Mouse (Mus musculus) frontal cortex, postnatal 10 days (tissue): Measurements from ENCODE around the gene Map7d1.
"Not testable (repeated sequence)": the region's sequence is repeated elsewhere in the genome, so short reads cannot be mapped to it uniquely, and the experiment has no call there.

ENCODE experiments used
- DNase-seq, 2 experiments: peaks; one replicate each; pipeline ENCODE4 v3.0.0; 2022; ENCODE audit warnings: low spot score in 2 of 2, mixed read lengths in 1 of 2

The Map7d1 gene

DNA sequence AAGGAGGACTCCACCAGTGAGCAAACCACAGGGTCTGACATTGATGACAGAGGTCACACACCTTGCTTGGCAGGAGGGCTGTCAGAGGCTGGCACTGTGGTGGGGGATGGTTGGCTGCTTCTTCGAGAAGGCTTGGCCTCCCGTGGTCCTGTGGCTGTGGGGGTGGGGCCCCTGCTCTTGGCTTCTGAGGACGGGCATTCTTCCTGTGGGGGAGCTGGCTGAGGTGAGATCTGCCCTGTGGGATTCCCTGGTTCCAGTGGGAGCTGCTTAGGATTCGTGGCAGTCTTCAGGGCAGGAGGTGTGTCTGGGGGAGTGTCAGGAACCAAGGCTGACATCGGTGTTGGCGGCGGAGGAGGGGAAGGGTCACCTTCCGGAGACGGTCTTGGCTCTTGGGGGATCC lies 14.2 kb downstream of the Map7d1 start:
- DNase-seq: no peak

DNA sequence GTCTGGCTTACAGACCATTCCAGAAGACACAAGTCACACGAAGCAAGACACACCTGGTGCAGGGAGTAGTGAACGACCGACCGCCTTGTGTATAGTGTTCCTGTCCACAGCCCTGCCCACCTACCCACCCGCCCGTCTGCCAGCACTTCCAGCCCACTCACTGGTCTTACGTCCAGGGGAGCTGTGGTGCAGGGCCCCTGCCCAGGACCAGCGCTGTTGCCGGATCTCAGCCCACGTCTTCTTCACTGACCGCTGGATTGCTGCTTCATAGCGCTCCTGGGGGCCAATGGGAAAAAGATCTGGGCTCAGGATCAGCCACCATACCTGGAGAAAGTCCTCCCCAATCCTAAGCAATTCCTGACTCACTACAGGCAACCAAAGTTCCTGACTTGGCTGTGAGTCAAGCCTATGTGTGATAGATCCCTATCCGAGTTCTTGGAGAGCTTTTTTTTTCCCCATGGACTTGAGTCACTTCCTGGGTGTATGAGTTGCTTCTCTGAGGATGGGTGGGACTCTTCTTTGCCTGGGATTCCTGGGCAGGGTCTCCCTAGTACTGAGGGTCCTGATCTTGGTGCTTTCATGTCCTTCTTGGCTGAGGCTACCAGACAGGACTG lies 16.2 kb downstream of the Map7d1 start:
- DNase-seq: no peak

DNA sequence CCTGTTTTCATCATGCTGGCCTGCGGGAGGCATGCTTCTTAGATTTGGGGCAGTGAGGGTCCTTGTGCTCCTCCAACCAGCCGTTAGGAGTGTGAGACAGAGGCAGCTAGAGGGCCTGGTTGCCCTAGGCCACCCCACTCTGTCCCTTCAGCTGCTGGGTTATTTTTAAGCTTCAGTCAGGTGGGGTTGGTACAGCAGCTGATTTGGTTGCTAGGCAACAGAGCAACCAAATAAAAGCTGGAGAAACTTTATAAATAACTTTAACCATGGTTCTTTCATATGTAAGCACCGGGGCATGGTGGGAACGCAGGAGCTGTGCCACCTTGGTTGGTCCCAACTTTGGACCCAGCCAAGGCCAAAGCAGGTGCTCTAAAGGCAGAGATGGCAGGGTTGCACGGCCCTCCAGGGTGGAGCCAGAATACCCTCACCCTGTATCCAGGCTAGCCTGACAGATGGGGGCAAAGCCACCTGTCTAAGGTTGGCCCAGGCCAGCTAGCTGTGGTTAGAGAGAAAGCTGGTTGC lies 18.4 kb downstream of the Map7d1 start:
- no peak for DNase-seq

DNA sequence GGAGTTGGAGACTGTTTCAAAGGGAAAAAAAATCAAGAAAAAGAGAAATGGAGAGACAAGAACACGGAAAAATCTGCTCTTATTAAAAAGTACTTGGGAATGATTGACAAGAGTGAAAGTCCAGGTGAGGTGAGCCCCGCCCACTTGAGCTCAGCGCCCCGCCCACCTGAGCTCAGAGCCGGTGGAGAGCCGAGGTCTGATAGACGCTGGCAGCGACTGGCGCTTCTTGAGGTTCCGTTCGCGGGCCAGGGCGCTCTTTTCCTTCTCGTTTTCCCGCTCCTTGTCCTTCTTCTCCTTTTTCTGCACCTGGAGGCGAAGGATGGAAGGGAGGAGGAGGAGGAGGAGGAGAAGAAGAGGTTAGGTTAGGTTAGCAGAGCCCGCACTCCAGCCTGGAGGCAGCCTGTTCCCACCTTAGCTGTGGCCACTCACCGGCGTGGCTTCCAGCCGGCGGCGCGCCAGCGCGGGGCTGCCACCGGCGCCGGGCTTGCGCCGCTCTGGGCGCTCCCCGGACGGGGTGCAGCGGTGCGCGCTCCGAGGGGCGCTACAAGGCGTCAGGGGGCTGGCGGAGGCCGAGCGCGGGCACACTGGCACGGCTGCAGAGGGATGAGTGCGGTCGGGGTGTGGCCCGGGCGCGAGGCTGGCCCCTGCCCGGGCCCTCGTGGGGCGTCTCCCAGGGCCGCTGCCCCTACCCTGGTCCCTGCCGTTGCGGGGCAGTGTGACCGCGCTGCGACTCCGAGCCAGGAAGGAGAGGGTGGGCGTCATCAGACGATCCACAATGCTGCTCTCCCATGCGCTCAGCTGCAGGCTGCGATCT lies 19.5 kb downstream of the Map7d1 start:
- DNase-seq: no peak

DNA sequence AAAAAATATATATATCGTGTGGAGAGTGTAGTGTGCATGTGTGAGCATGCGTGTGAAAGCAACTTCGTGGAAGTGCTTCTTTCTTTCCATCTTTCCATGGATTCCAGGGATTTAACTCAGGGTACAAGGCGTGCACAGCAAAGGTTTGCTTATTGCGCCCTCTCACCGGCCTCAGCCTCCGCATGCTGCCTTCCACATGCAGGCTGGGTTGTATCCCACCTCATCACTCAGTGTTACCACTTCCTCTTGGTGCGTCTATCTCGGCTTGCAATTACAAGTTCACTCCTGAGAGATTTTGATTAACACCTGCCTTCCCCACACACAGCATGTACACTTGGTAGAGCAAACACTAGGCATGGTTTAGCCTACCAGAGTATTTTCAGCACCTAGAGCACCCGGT lies 21.0 kb downstream of the Map7d1 start:
- DNase-seq: no peak

DNA sequence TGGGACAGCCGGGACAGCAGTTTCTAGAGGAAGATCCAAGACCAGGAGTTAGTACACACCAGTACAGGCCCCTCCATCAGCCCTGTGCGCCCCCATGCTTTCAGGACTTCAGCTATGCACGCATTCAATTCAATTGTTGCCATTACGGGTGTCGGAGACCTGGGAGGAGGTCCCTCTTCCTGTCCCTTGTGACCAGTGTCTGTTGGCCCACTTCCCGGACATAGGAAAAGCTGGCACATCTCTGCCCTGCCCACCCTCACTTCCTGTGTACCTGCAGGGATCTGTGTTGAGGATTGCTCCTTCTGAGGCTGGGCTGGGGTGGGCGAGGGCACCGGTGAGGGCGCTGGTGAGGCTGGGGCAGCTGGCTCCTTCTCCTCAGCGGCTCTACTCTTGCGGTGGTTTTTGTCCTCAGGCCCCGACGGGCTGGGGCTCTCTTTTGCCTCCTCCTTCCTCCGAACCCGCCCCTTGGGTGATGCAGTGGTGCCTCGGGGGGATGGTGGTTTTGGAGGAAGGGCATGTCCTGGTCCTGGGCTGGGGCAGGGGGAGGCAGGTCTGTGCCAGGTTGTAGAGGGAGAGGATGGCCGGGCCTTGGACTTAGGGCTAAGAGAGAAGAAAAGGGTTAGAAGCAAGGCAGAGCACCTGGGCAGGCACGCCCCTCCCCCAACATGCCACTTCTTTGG lies 21.5 kb downstream of the Map7d1 start:
- DNase-seq: no peak

DNA sequence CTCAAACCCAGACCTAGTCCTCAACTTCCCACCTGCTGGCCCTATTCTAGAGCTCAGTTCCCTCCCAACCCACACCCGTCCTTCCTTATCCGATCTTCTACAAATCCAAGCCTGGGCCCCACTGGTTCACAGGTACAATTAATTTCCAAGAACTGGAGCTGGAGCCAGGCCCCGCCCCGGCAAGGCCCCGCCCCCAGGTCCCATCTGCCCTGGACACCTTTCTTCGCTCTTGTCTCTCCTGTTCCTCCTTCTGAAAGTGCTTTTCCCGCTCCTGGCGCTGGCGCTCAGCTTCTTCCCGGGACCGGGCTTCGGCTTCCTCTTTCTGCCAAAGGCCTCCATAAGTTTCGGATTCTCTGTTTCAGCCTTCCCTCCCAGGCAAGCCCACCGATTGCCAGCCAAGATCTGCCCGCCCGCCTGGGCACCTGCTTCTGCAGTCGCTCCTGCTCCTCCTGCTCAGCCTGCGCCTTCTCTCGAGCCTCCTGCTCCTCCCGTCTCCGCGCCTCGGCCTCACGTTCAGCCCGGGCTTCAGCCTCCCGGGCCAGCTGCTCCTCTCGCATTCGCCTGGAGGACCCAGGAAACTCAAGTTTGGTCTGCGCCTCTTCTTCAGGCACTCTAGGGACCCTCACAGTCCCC lies 22.4 kb downstream of the Map7d1 start:
- DNase-seq: no peak

DNA sequence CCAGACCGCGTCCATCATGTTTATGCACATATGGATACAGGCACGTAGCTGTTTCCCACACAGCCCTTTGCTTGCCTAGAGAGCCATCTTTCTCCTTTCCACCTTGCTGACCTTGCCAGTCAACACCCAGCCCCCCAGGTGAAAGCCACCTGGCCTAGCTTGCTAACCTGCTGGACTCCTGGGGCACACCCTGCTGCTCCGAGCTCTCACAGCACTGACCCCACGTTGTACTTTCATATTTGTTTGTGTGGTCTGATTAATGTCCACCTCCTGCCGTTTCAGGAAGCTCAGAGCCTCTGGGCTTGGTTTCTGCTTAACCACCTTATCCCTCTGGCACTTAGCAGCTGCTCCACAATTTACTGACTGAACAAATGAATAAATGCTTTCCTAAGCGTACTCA lies 26.2 kb downstream of the Map7d1 start:
- no peak for DNase-seq

DNA sequence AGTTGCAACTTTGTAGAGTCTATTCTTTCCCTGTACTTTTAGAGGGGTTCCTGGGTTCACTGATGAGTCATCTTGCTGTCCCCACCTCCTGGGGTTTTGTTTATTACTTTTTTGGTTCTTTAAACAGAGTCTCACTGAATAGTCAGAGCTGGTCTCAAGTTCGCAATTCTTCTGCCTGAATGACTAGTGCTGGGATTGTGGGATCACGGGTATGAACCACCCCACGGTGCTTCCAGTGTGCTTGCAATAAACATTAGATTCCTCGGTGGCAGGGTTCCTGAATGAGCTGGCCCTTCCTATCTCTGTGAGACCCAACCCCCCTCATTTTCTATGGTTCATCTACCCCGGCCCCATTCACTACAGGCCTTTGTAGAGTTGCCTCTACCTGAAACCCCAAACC lies 28.0 kb downstream of the Map7d1 start:
- no peak for DNase-seq

DNA sequence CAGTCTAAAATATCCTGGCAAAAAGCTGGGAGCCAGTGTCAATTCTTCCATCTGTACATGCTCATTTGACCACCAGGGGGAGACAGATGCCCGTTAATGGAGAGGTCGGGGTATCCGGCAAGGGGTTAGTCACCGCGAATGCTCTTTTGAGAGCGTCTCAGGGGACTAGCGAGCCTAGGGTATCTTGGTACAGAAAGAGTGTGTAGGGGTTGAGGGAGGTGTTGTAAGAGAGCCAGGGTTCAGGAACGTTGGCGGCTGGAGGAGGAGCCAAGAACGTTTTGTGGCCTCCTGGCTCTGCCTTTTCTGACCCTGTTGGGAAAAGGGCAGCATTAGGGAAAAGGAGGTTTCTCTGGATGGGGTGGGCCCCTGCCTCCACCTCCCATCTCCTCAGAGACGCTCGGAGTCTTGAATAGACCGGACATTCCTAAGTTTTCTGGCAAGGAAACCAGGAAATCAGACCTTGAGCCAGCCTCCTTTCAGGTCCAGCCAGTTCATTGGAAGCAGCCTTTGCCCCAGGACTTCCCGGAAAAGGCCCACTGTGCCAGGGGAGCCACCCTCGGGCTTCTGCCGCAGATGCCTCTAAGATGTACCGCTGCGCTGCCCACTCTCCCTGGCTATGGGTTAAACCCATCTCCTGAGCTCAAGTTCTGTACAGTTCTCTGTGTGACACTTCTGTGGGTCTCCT lies 28.9 kb downstream of the Map7d1 start:
- peak; percentile 69 to 84 for DNase-seq

DNA sequence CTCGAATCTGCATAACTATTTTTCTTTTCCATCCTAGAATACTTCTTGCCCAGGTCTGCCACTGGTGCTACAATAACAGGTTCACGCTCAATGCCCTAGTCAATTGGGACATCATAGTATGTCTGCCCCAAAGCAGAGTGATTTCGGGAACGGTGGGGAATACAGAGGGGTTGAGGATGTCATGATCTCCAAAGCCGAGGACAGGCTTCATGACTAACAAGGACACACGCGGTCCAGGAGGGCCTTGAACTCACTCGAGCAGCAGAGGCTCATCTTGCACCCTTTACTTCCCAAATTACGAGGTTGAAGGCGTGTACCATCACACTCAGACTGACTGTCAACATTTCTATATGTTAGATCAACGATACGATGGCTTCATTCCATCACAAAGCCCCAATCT lies 29.5 kb downstream of the Map7d1 start:
- DNase-seq: no peak

DNA sequence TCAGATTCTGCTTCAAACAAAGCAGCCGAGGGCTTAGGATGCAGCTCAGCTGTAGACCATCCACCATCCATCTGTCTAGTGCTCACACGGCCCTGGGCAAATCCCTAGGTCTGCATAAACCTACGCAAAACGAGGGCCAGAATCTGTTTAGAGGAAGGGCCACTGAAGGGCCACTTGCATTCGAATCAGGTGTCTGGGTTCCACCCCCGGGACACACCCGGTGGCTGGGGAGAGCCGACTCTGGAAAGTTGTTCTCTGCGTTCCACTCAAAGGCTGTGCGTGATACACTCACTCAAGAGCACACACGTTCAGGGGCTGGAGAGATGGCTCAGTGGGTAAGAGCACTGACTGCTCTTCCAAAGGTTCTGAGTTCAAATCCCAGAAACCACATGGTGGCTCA lies 33.5 kb downstream of the Map7d1 start:
- no peak for DNase-seq

DNA sequence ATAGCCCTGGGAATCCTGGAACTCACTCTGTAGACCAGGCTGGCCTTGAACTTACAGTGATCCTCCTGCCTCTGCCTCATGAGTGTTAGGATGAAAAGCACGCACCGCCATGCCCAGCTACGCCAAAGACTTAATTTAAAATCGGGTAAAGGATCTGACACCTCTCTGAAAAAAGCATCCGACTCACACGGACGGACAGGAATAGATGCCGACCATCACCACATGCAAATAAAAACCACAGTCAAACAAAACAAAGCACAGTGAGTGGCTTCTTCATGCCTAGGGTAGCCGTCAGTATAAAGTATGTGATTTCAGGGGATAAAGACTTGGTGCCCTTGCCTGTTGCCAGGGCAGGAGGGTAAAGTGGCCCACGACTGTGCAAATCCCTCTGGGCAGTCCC lies 36.1 kb downstream of the Map7d1 start:
- DNase-seq: no peak

DNA sequence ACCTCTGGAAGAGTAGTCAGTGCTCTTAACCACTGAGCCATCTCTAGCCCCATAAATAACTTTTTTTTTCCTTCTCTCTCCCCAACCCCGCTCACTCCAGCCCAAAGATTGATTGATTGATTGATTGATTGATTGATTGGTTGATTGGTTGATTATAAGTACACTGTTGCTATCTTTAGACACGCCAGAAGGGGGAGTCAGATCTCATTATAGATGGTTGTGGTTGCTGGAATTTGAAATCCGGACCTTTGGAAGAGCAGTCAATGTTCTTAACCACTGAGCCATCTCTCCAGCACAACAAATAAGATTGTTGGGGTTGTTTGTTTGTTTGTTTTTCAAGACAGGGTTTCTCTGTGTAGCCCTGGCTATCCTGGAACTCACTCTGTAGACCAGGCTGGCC lies 36.6 kb downstream of the Map7d1 start:
- not testable (repeated sequence) for DNase-seq

DNA sequence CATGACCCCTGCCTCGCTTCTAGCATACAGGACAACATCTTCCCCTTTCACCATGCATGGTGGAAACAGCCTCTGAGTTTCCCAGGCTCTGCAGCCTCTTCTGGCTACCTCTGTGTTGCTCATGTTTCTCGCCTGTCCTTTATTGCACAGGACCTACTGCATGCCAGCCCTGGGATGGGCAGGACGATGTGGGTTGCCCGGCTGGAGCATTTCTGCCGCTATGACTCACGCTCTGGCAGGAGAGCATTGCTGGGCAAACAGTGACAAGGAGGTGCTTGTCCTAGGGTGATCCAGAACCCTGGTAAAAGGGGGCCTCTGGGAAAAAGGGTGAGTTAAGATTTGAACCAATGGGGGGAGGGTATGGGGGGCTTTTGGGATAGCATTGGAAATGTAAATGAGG lies 38.4 kb downstream of the Map7d1 start:
- no peak for DNase-seq

DNA sequence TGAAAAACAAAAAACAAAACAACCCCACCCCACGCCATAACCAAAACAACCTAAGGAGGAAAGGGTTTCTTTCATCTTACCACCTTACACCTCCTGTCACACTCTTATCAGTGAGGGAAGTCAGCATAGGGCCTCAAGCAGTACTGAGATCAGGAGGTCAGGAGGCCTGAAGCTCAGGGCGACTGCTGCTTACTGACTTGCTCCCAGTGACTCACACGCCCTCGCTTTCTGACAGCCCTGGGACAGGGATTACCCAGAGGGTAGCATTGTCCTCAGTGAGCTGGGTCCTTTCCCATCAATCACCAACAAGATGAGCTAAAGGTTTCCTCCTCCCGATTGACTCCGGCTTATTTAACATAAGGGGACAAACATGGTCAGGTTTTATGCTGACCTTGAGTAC lies 49.1 kb downstream of the Map7d1 start:
- DNase-seq: no peak

DNA sequence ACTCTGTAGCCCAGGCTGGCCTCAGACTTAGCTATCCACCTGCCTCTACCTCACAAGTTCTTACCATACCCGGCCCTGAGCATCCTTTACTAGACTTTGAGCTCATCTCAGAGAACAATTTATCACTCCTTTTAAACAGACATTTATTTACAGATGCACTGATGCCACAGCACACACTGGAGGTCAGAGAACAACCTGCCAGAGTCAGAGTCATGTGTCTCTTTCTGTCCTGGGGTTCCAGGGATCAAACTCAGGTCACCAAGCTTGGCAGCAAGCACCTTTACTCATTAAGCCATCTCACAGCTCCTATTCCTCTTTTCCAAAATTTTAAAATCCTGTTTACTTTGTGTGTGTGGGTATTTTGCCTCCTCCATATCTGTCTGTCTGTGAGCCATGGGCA lies 50.8 kb downstream of the Map7d1 start:
- no peak for DNase-seq

DNA sequence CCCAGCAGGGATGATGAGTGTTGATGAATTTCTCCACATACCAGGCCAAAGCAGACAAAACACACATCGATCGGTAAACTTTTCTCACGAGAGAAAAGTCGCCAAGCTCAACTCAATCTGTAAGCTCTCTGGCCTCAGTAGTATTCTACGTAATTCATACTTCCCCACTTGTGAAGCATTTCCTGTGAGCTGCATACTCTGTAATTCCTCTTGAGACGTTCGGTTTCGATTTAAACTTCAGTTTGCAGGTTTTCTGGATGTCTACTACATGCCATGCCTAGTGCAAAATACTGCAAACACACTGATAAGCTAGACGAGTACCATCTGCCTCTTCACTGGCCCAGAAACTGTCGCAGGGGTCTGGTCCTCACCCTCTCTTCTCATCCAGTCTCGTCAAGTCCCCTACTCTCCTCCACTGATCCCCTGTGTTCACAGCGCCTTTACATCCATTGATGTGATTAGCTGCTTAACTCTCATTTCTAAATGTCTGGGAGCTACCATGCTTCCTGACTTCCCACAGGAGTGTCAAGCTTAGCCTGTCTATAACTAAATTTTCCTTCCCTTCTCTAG lies 51.4 kb downstream of the Map7d1 start:
- DNase-seq: no peak

DNA sequence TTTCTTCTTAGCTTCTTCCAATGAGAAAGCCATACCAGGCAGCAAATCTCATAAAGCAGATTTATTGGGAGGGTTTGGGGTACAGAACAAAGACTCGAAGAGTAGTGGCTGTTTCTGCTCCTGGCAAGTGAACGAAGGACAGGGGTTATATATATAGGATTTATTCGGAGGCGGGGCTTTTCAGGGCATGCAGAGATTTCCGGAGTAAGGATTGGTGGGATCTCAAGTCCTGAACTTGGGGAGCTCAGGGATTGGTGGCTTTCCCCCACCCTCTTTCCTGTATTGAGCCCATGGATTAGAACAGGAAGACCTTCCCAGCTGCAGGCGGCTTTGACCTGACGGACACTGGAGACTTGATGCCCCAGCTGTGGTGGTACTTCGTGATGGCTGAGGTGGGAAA lies 52.1 kb downstream of the Map7d1 start:
- no peak for DNase-seq

DNA sequence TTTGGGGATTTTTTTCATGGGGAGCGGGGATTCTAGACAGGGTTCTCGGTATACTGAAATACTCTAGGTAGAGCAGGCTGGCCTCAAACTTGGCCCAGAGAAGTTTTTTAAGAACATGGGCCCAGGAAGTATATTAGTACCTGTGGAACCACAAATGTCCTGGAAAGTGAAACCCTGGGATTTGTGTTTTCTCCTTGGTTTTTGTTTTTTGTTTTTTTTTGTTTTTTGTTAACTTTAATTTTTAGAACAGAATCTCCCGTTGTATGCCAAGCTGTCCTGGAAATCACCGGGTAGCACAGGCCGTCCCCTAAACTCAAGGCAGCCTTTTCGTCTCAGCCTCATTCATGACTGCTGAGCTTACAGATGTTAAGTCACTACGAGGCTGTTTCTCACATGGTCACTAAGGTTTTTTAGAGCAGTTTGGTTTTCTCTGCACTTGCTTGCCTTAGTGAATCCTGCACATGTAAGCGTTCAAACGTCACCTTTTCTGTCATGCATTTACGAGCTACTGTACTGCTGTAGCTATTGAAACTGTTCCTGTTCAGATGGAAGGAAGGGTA lies 52.7 kb downstream of the Map7d1 start:
- DNase-seq: no peak
